Mouse (Mus musculus): ENCODE results near the gene Tomm34.

- TF ChIP-seq CTCF (conservative IDR thresholded peaks at IDR 0.05; ENCODE audit: low read length) (no peak), POU5F1 (IDR thresholded peaks at IDR 0.05; ENCODE audit: borderline replicate concordance, low read length) (no peak)
Measured at GRCm38 (mm10) chr2:164040949-164041348, 30.0 kb downstream of the Tomm34 start.

All from E14TG2a.4 (cell line).